Mouse (Mus musculus) spleen, postnatal 10 days (tissue): Measurements from ENCODE around the gene Plk3.

Experiments used
- DNase-seq, 2 experiments: peaks; one replicate each; pipeline ENCODE4 v3.0.0; 2021 to 2022; ENCODE audit warnings: low spot score in 2 of 2

Plk3 gene

GRCm38 (mm10) chr4:117119636-117120035 is 14.1 kb downstream of the Plk3 start:
- no peak for DNase-seq

DNA sequence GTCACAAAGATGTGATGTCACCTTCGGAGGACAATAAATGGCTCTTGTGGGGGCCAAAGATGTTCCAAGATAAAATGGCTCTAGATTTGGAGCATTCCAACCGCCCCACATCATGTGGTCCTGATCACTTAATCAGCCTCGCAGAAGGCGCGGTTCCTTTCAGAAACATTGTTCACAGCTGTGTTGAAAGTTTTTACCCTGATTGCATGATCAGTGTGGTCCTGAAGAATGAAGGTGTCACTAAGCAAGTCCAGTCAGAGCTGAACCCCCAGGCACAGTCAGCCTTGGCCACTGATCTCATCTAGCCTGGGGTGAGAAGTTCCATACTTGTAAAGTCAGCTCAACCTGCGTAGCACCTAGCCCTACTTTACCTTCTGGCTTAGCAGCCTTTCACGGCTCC is 15.8 kb downstream of the Plk3 start:
- DNase-seq, result no peak

GRCm38 (mm10) chr4:117115592-117115991 is 18.2 kb downstream of the Plk3 start:
- no peak for DNase-seq

DNA sequence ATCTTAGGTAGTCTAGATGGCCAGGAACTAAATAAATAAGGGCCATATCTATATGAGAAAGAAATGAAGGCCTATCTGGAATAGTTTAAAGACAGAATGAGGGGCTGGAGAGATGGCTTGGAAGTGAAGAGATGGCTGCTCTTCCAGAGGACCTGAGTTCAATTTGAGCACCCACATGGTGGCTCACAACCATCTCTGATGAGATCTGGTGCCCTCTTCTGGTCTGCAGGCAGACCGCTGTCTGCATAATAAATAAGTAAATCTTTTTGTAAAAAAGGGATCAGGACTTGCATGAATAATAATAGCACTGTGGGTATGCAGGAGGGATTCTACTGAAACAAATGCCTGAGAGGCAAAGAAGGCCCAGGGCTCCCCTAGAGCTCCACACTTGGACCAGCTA is 20.5 kb downstream of the Plk3 start:
- DNase-seq, result no peak

DNA sequence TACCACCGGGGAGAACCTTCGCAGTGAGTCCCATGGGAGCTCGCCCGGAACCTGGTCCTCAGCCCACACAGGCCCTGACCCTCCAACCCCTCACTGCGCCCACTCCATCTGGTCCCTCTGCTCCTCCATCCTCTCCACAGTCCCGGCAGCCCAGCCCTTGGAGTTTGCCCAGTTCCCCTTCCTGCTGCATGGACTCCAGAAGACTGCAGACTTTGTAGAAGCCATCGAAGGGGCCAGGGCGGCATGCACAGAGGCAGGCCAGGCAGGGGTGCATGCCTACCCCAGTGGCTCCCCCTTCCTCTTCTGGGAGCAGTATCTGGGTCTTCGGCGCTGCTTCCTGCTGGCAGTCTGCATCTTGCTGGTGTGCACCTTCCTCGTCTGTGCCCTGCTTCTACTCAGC is 22.8 kb downstream of the Plk3 start:
- no peak for DNase-seq

DNA sequence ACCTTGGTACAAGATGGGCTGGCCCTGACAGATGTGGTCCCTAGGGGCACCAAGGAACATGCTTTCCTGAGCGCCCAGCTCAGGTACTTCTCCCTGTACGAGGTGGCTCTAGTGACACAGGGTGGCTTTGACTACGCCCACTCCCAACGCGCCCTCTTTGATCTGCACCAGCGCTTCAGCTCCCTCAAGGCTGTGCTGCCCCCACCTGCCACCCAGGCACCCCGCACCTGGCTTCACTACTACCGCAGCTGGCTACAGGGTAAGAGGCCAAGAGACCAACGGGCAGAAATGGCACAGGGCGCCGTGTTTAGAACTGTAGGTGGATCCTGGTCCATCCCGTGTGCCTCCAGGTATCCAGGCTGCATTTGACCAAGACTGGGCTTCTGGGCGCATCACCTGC is 23.5 kb downstream of the Plk3 start:
- no peak for DNase-seq

DNA sequence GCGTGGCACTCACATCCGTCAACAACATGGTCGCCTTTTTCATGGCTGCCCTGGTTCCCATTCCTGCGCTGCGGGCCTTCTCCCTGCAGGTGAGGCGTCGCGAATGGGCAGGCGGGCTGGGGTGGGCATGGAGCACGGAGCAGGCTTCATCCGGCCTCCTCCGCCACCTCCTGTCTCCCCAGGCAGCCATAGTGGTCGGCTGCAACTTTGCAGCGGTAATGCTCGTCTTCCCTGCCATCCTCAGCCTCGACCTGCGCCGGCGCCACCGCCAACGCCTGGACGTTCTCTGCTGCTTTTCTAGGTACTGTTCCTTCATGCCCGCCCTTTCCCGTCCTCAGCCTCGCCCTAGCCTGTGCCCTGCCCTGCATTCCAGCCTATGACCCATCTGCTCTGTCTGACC is 24.4 kb downstream of the Plk3 start:
- no peak for DNase-seq

GRCm38 (mm10) chr4:117108524-117108849 is 25.3 kb downstream of the Plk3 start:
- no peak for DNase-seq

DNA sequence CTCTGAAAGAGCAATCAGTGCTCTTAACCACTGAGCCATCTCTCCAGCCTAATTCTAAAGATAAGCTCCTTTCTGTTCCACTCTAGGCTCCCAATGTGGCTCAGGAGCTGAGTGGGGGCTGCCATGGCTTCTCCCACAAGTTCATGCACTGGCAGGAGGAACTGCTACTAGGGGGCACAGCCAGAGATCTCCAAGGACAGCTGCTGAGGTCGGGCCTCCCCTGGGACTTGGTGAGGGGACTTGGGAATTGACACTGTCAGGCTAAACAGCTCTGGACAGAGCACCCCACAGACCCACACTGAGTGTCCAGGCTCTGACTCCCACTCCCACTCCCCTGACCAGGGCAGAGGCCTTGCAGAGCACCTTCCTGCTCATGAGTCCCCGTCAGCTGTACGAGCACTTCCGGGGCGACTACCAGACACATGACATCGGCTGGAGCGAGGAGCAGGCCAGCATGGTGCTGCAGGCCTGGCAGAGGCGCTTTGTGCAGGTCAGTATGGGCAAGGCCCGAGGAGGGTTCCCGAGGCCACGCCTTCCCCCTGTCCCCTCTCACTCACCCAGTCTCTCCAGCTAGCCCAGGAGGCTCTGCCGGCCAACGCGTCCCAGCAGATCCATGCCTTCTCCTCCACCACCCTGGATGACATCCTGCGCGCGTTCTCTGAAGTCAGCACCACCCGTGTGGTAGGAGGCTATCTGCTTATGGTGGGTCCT is 25.8 kb downstream of the Plk3 start:
- no peak for DNase-seq

DNA sequence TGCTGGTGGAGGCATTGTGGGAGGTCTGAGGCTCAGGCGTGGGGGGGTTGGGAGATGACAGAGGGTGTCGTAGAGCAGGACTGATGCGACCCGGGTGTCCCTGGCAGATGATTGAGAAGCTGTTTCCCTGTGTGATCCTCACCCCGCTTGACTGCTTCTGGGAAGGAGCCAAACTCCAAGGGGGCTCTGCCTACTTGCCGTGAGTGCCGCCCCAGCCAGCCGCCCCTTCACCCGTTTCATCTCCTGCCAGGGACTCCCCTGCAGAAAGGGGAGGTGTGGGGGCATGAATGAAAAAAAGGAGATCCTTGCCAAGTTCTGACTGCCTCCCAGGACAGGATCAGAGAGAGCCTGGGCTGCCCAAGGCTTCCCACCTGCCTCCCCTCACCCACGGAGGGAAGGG is 28.6 kb downstream of the Plk3 start:
- DNase-seq, result no peak

DNA sequence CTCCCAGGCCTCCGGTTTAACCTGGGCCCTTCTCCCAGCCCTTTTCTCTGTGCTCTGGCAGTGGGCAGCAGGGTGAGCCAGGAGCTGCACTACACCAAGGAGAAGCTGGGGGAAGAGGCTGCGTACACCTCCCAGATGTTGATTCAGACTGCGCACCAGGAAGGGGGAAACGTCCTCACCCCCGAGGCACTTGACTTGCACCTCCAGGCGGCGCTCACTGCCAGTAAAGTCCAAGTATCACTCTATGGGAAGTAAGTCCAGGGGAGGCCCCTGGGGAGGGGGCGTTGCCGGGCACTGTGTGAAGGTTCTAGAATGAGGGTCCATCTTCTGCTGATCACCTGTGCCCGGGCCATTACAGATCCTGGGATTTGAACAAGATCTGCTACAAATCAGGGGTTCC is 29.1 kb downstream of the Plk3 start:
- DNase-seq, result no peak

GRCm38 (mm10) chr4:117101218-117101617 is 32.5 kb downstream of the Plk3 start:
- peak in 1 of 2 experiments; percentile 46 for DNase-seq

DNA sequence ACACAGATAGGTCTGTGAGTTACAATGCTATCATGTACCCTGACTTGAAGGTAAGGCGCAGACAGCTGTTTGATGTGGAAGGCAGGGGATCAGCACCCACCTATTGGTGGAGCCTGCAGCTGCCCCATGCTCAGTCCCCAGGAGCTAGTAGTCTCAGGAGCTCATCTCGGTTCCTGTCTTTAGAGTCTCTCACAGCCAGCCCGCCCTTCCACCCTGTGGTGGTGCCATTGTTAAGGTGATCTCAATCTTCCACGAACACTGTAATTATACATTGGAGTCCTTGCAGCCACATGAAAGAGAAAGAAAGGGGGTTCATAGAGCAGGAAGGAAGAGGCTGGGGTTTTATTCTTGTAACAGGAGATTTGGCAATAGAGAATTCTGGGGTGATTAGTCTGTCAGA is 33.7 kb downstream of the Plk3 start:
- DNase-seq, result no peak

GRCm38 (mm10) chr4:117098764-117099036 is 35.1 kb downstream of the Plk3 start:
- DNase-seq, result no peak

DNA sequence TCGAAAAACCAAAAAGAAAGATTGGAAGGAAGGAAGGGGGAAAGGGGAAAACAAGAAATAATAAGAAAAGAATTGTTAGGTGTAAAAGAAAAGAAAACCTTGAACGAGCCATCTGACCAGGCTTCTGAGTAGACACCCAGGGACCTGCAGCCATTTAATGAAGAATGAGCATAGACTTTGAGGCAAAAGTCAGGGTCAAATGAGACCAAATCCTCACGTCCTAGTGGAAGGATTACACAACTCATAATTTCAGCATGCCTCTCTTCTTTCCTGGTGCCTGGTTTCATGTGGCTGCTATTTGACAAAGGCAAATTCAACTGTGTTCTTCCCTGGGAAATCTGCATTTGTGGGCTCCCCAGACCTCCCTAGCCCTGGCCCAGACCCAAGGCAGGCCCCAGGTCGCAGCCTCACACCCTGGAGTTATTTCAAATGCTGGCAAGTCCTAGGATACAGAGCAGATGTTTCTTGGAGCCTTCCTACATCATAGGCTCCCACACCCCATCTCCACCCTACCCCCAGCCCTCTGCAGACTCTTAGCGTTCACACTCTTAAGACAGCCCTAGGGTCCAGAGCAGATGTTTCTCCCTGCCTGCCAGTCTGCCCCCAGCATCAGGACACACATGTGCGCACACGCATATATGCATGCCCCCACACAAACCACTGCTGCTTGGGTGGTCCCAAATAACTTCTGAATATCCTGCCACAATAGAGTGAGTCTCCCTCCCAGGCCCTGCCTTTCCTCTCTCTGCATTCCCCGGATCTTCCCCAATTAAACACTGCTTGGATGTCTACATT is 35.6 kb downstream of the Plk3 start:
- DNase-seq, result no peak

GRCm38 (mm10) chr4:117096666-117097065 is 37.1 kb downstream of the Plk3 start:
- DNase-seq, result no peak

- peak in 1 of 2 experiments; percentile 50 for DNase-seq
These were observed 38.0 kb downstream of the Plk3 start, which contains the start of gene Ptch2 for GRCm38 (mm10) chr4:117095551-117096452. Ptch2 (plus strand) TSS chr4:117096075.

DNA sequence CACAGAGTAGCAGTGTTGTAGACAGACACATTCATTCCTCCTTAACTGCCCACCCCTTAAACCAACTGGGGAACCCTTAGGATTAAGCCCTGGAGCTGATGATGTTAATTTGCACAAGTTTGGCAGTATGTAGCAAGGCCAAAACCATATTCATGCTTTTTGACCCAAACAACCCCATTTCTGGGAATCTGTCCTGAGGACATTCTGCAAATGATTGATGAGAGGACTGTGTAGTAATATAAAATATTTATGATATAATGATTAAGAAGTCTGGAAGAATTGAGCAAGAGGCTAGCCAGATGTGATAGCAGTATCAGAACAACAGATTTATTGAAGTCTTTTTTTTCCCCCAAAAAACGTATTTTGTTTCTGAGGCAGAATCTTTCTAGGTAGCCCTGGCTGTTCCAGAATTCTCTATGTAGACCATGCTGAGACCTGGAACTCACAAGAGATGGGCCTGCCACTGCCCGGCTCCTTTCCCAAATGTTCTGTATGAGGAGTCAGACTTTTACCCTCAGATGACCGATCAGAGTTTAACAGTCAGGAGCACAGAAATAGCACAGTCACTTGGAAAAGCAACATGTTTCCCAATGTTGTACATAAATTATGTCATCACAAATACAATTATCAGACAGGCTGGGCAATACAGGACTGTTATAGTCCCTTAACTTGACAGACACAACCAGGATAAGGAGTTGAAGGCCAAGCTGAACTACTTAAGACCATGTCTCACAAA is 39.0 kb downstream of the Plk3 start:
- no peak for DNase-seq

GRCm38 (mm10) chr4:117090586-117090985 is 43.2 kb downstream of the Plk3 start:
- no peak for DNase-seq

GRCm38 (mm10) chr4:117087948-117088640 is 45.7 kb downstream of the Plk3 start:
- DNase-seq, result no peak
